Mouse (Mus musculus) gastrocnemius, adult 18-20 months (tissue): ENCODE data around the gene Gm20441. TPM values are rescaled to one million over a fixed set of nuclear protein-coding genes. Genes with fewer than 3 reads are reported as not detected.

Experiments
- total RNA-seq, 2 experiments: library from RNA; stranded (reverse); gene quantifications; 2 replicates each; pipeline ENCODE4 v1.2.3; 2021

Gm20441 gene
- total RNA-seq, 2 experiments from 2014 or later = not detected

Other genes with a start within 250 kb of the Gm20441 start
- under 1 TPM; 0.11 to 0.12 TPM for gene Lrrc75b, start 220.6 kb downstream of the Gm20441 start, total RNA-seq
- gene Ggt1, start 219.3 kb downstream of the Gm20441 start, total RNA-seq = under 1 TPM in 1 of 2 experiments, not detected in 1; 0.78 TPM
- gene Ggt5, start 191.6 kb downstream of the Gm20441 start, total RNA-seq = 1 to 10 TPM; 2.4 to 2.8 TPM
- 1 to 10 TPM; 1.8 to 2.3 TPM for gene Susd2, start 136.9 kb downstream of the Gm20441 start, total RNA-seq
- 1 to 10 TPM; 7.7 to 8.0 TPM for gene Cabin1, start 16.6 kb downstream of the Gm20441 start, total RNA-seq
- 10 to 100 TPM; 30.6 to 38.3 TPM for gene Ddt, start 7.5 kb downstream of the Gm20441 start, total RNA-seq
- 1 to 10 TPM; 1.8 to 2.5 TPM for gene Gstt3, start 460 bp upstream of the Gm20441 start, total RNA-seq
- gene Gstt1, start 17.6 kb upstream of the Gm20441 start, total RNA-seq = 1 to 10 TPM; 6.0 to 8.0 TPM
- gene Gstt4, start 41.6 kb upstream of the Gm20441 start, total RNA-seq = not detected
- 1 to 10 TPM; 2.6 to 3.4 TPM for gene Gstt2, start 56.5 kb upstream of the Gm20441 start, total RNA-seq
- 100 to 1,000 TPM; 150 to 158 TPM for gene Mif, start 79.3 kb upstream of the Gm20441 start, total RNA-seq
- under 1 TPM in 1 of 2 experiments, not detected in 1; 0.38 TPM for gene Derl3, start 112.5 kb upstream of the Gm20441 start, total RNA-seq
- 10 to 100 TPM; 14.2 to 16.6 TPM for gene Smarcb1, start 140.7 kb upstream of the Gm20441 start, total RNA-seq
- gene Chchd10, start 152.2 kb upstream of the Gm20441 start, total RNA-seq = 1,000 to 10,000 TPM; 1,419 to 1,763 TPM
- 1 to 10 TPM; 1.8 to 2.6 TPM for gene Mmp11, start 155.5 kb upstream of the Gm20441 start, total RNA-seq
- gene Gm867, start 159.7 kb upstream of the Gm20441 start, total RNA-seq = not detected
- gene Vpreb3, start 162.1 kb upstream of the Gm20441 start, total RNA-seq = not detected
- gene Gm5134, start 173.6 kb upstream of the Gm20441 start, total RNA-seq = not detected